Mouse (Mus musculus) CD4-positive helper T cell, adult 2 months (primary cell): ENCODE measurements around the gene Dok5.

Experiments used
- DNase-seq: peaks from one replicate; pipeline ENCODE4 v3.0.0-alpha.2; 2012; ENCODE audit warnings: low read depth, missing footprints, low spot score

The Dok5 gene

GRCm38 (mm10) chr2:170857507-170857906 lies 125.9 kb downstream of the Dok5 start:
- no peak for DNase-seq

- no peak for DNase-seq
Measured at GRCm38 (mm10) chr2:170858640-170859039, 127.0 kb downstream of the Dok5 start.

- no peak for DNase-seq
Measured at GRCm38 (mm10) chr2:170860576-170860975, 129.0 kb downstream of the Dok5 start.

- DNase-seq: no peak
Measured at GRCm38 (mm10) chr2:170862799-170863198, 131.2 kb downstream of the Dok5 start.

GRCm38 (mm10) chr2:170863201-170863600 lies 131.6 kb downstream of the Dok5 start:
- DNase-seq: no peak

- no peak for DNase-seq
Measured at GRCm38 (mm10) chr2:170864043-170864442, 132.4 kb downstream of the Dok5 start.

- no peak for DNase-seq
Measured at GRCm38 (mm10) chr2:170864820-170865219, 133.2 kb downstream of the Dok5 start.

- DNase-seq: no peak
Measured at GRCm38 (mm10) chr2:170870566-170870965, 139.0 kb downstream of the Dok5 start.

- DNase-seq: no peak
Measured at GRCm38 (mm10) chr2:170871469-170871868, 139.9 kb downstream of the Dok5 start.

GRCm38 (mm10) chr2:170873382-170873781 lies 141.8 kb downstream of the Dok5 start:
- DNase-seq: peak; percentile 17

- DNase-seq: peak; percentile 12
Measured at GRCm38 (mm10) chr2:170877515-170877914, 145.9 kb downstream of the Dok5 start.

- no peak for DNase-seq
Measured at GRCm38 (mm10) chr2:170877936-170878335, 146.3 kb downstream of the Dok5 start.

- no peak for DNase-seq
Measured at GRCm38 (mm10) chr2:170884209-170884801, 152.7 kb downstream of the Dok5 start.

- DNase-seq: no peak
Measured at GRCm38 (mm10) chr2:170887984-170888383, 156.4 kb downstream of the Dok5 start.

GRCm38 (mm10) chr2:170895096-170895495 lies 163.5 kb downstream of the Dok5 start:
- no peak for DNase-seq

GRCm38 (mm10) chr2:170902204-170903028 lies 170.8 kb downstream of the Dok5 start:
- DNase-seq: no peak

GRCm38 (mm10) chr2:170903029-170903306 lies 171.4 kb downstream of the Dok5 start:
- DNase-seq: no peak

- no peak for DNase-seq
Measured at GRCm38 (mm10) chr2:170903367-170903766, 171.8 kb downstream of the Dok5 start.

- no peak for DNase-seq
Measured at GRCm38 (mm10) chr2:170912589-170913223, 181.1 kb downstream of the Dok5 start.

GRCm38 (mm10) chr2:170913863-170914262 lies 182.3 kb downstream of the Dok5 start:
- no peak for DNase-seq

GRCm38 (mm10) chr2:170915646-170916045 lies 184.0 kb downstream of the Dok5 start:
- no peak for DNase-seq

- DNase-seq: no peak
Measured at GRCm38 (mm10) chr2:170922260-170922659, 190.7 kb downstream of the Dok5 start.

GRCm38 (mm10) chr2:170924131-170924530 lies 192.5 kb downstream of the Dok5 start:
- no peak for DNase-seq
